9 mouse cellular contexts compared by ENCODE assay signal in the genomic region with DNA sequence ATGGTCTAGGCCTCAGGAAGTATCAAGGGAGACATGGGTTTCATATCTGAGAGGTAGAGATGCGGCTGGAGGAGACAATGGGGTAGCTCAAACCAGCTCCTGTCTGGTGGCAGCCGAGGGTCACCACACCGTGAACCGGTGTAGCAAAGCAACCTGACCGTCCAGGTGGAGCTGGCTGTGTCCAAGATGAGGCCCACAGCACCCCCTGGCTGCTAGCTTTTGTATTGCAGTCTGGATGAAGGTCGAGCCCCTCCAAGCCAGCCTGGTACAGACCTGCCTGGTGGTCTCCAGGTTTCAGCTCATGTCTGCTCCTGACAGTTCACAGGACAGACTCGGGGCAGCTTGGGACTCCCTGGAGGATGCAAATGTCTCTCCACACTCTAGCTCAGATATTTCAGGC. TPM values are rescaled to one million over a fixed set of nuclear protein-coding genes. Genes with fewer than 3 reads are reported as not detected.
DNase-seq lines count a peak whose midpoint lies in the region; ATAC-seq and TF ChIP-seq lines count a peak whose summit lies in the region.
"Had no signal": no experiment of that assay in that cellular context is flagged by ENCODE, and none has a peak within 500 bp of the region (broad histone marks: within the 10 kb centered on the region; RNA-seq: fewer than 3 reads in every experiment).

No protein-coding gene starts in this region.

- no peaks in the 10 kb centered on the region for H3K9me3 ChIP-seq in heart, postnatal 0 days (replicated peaks; ENCODE audit: control insufficient read depth, low read length)
- H3K9me3 ChIP-seq: limb, embryonic 12.5 days had no signal

- H3K4me2 ChIP-seq in heart, postnatal 0 days (ENCODE audit: low read depth, low read length) = no peak overlapping the region
- H3K4me2 ChIP-seq: limb, embryonic 12.5 days had no signal

- H3K9ac ChIP-seq in heart, postnatal 0 days (replicated peaks; ENCODE audit: low read depth, low read length) = no peak overlapping the region
- H3K9ac ChIP-seq: limb, embryonic 12.5 days had no signal

- no peak overlapping the region for H3K27ac ChIP-seq in heart, postnatal 0 days (ENCODE audit: low read depth)
- H3K27ac ChIP-seq: limb, embryonic 12.5 days had no signal

- no peaks in the 10 kb centered on the region for H3K27me3 ChIP-seq in heart, postnatal 0 days (ENCODE audit: control insufficient read depth, insufficient read depth, low read length)
- no peaks in the 10 kb centered on the region for H3K27me3 ChIP-seq in splenic B cell, adult 2 months (ENCODE audit: control insufficient read depth, insufficient read depth, low read length, poor library complexity, severe bottlenecking)
- H3K27me3 ChIP-seq: limb, embryonic 12.5 days had no signal

- no peak for DNase-seq in heart, postnatal 0 days (ENCODE audit: low spot score)
- no peak for DNase-seq in heart, adult 11 months
- DNase-seq in NIH3T3 (ENCODE audit: low read depth) = peak; percentile 55
- peak; percentile 79 for DNase-seq in cerebellum, adult 9-11 months
- peak; percentile 37 to 45 for DNase-seq in gastrocnemius, adult 8-10 months (ENCODE audit: low spot score in 2 of 2)
- DNase-seq in layer of hippocampus, postnatal 10 days (ENCODE audit: low spot score in 2 of 2) = peak; percentile 79 to 80
- peak; percentile 65 for DNase-seq in splenic B cell, adult 2 months (ENCODE audit: low read depth, low spot score)

- H3K4me3 ChIP-seq in heart, postnatal 0 days (ENCODE audit: low read depth, low read length) = no peak overlapping the region
- H3K4me3 ChIP-seq: limb, embryonic 12.5 days had no signal

- no peak for ATAC-seq in heart, postnatal 0 days (ENCODE audit: insufficient read depth, low read depth)
- 0 out of 2 replicates have a peak, but pooled peaks have one; percentile 27 for ATAC-seq in megakaryocyte-erythroid progenitor cell, adult 5-6 weeks (replicated peaks; ENCODE audit: low FRiP score, low TSS enrichment, poor library complexity, severe bottlenecking)

- H3K36me3 ChIP-seq in heart, postnatal 0 days (replicated peaks; ENCODE audit: control insufficient read depth, insufficient read depth, low read length) = peaks cover 53% of the 10 kb centered on the region
- no peaks in the 10 kb centered on the region; the same call in 1 of the 2 replicates for H3K36me3 ChIP-seq in splenic B cell, adult 2 months (ENCODE audit: control insufficient read depth, insufficient read depth, low read length, poor library complexity, severe bottlenecking)

- peak; percentile 75 for TF ChIP-seq CTCF in heart, postnatal 0 days (IDR thresholded peaks at IDR 0.05; ENCODE audit: low read depth)

- no peaks in the 10 kb centered on the region; the same call in 1 of the 2 replicates for H3K4me1 ChIP-seq in heart, postnatal 0 days (ENCODE audit: control insufficient read depth, insufficient read depth)

- no peak for TF ChIP-seq EP300 in heart, postnatal 0 days (IDR thresholded peaks at IDR 0.05; ENCODE audit: low read depth)

- 52% methylated on average over 7 of the region's 7 CpGs for WGBS in heart, postnatal 0 days

RNA-seq across cellular contexts. Expression of a gene that starts 11.5 kb away (rescaled TPM):
- total RNA-seq in heart, postnatal 0 days (2014; rRNA removed; ENCODE audit: low replicate concordance) = not detected in 2 replicates
- 0.73 and 0.85 TPM in 2 replicates for polyA plus RNA-seq in heart, postnatal 0 days (2015; fragmentation: Nextera tagmentation; extraction: Ambion mirVana)
- under 1 TPM in 1 of 4 experiments, not detected in 3; 0.19 TPM for total RNA-seq in gastrocnemius, adult 8-10 months (2022)
- total RNA-seq in layer of hippocampus, postnatal 10 days (2021) = 1 to 10 TPM; 1.5 to 1.7 TPM
- total RNA-seq in megakaryocyte-erythroid progenitor cell, adult 5-6 weeks (2014; fragmentation: Nextera tagmentation) = not detected in 2 replicates
- not detected in 2 replicates for total RNA-seq in megakaryocyte-erythroid progenitor cell, adult 5-6 weeks (2017)

Comparison
In these comparisons a context has a peak if more than half of its experiments do, and no peak if none do; other contexts are left out.
1. DNase-seq: peak in NIH3T3 (single experiment), cerebellum, adult 9-11 months (single experiment), gastrocnemius, adult 8-10 months (2 of 2), layer of hippocampus, postnatal 10 days (2 of 2) and splenic B cell, adult 2 months (single experiment); none in heart, postnatal 0 days (single experiment) and heart, adult 11 months (single experiment).